17 mouse cellular contexts compared by ENCODE assay signal in genomic region chr3:152855006-152855614, GRCm38 (mm10).
A peak's percentile ranks its signal among the peaks of the same experiment; 100 is the strongest.
DNase-seq lines count a peak whose midpoint lies in the region; ATAC-seq lines count a peak whose summit lies in the region.
"Had no signal": no experiment of that assay in that cellular context is flagged by ENCODE, and none has a peak within 500 bp of the region (broad histone marks: within the 10 kb centered on the region; RNA-seq: fewer than 3 reads in every experiment).

No protein-coding gene starts in this region.

- peaks cover 21% of the 10 kb centered on the region for H3K4me1 ChIP-seq in hindbrain, embryonic 12.5 days
- no peaks in the 10 kb centered on the region for H3K4me1 ChIP-seq in hindbrain, embryonic 11.5 days (replicated peaks; ENCODE audit: control insufficient read depth, insufficient read depth, low read length)
- H3K4me1 ChIP-seq in midbrain, embryonic 13.5 days (replicated peaks), result peaks cover 22% of the 10 kb centered on the region
- peaks cover 7% of the 10 kb centered on the region; the same call in 1 of the 2 replicates for H3K4me1 ChIP-seq in midbrain, embryonic 10.5 days
- H3K4me1 ChIP-seq in embryonic facial prominence, embryonic 14.5 days (ENCODE audit: control insufficient read depth, insufficient read depth, low read length), result no peaks in the 10 kb centered on the region
- H3K4me1 ChIP-seq: liver, embryonic 15.5 days had no signal

- H3K9me3 ChIP-seq in hindbrain, embryonic 12.5 days (replicated peaks), result no peaks in the 10 kb centered on the region
- H3K9me3 ChIP-seq in hindbrain, embryonic 11.5 days (ENCODE audit: control insufficient read depth, low read length), result no peaks in the 10 kb centered on the region
- no peaks in the 10 kb centered on the region for H3K9me3 ChIP-seq in midbrain, embryonic 13.5 days
- H3K9me3 ChIP-seq in midbrain, embryonic 10.5 days (replicated peaks), result no peaks in the 10 kb centered on the region
- no peaks in the 10 kb centered on the region for H3K9me3 ChIP-seq in embryonic facial prominence, embryonic 14.5 days (ENCODE audit: control insufficient read depth, low read length)
- H3K9me3 ChIP-seq: forebrain, embryonic 13.5 days; heart, embryonic 12.5 days; limb, embryonic 13.5 days; liver, embryonic 15.5 days had no signal

- H3K27me3 ChIP-seq in hindbrain, embryonic 12.5 days, result no peaks in the 10 kb centered on the region
- no peaks in the 10 kb centered on the region for H3K27me3 ChIP-seq in hindbrain, embryonic 11.5 days (ENCODE audit: control insufficient read depth, insufficient read depth, low read length)
- H3K27me3 ChIP-seq in midbrain, embryonic 13.5 days, result no peaks in the 10 kb centered on the region
- H3K27me3 ChIP-seq in midbrain, embryonic 10.5 days (ENCODE audit: low read depth, poor library complexity, severe bottlenecking), result no peaks in the 10 kb centered on the region
- no peaks in the 10 kb centered on the region for H3K27me3 ChIP-seq in embryonic facial prominence, embryonic 14.5 days (replicated peaks; ENCODE audit: control insufficient read depth, insufficient read depth, low read length)
- H3K27me3 ChIP-seq: forebrain, embryonic 13.5 days; liver, embryonic 15.5 days had no signal

- no peak for DNase-seq in hindbrain, embryonic 11.5 days (ENCODE audit: low spot score)
- DNase-seq in midbrain, embryonic 10.5 days (ENCODE audit: low spot score), result no peak
- peak; percentile 6 for DNase-seq in embryonic facial prominence, embryonic 14.5 days (ENCODE audit: low spot score)
- peak; percentile 25 for DNase-seq in retina, embryonic 14.5 days (ENCODE audit: low spot score)
- DNase-seq in thymus, postnatal 0 days (ENCODE audit: low spot score), result no peak
- DNase-seq: B cell, adult 2 months; cerebellum, adult 2 months; layer of hippocampus, adult 9-11 months; spleen, adult 18-20 months; thymus, adult 2 months had no signal

- no peaks in the 10 kb centered on the region for H3K36me3 ChIP-seq in hindbrain, embryonic 12.5 days
- no peaks in the 10 kb centered on the region for H3K36me3 ChIP-seq in hindbrain, embryonic 11.5 days (ENCODE audit: control insufficient read depth, insufficient read depth, low read length)
- no peaks in the 10 kb centered on the region for H3K36me3 ChIP-seq in midbrain, embryonic 13.5 days
- no peaks in the 10 kb centered on the region for H3K36me3 ChIP-seq in midbrain, embryonic 10.5 days
- H3K36me3 ChIP-seq in embryonic facial prominence, embryonic 14.5 days (ENCODE audit: control insufficient read depth, insufficient read depth, low read length), result no peaks in the 10 kb centered on the region
- H3K36me3 ChIP-seq: heart, embryonic 12.5 days; limb, embryonic 13.5 days; liver, embryonic 15.5 days had no signal

- WGBS in hindbrain, embryonic 12.5 days, result 57% methylated on average over 12 of the region's 12 CpGs
- 71% methylated on average over 12 of the region's 12 CpGs for WGBS in hindbrain, embryonic 11.5 days
- WGBS in midbrain, embryonic 13.5 days, result 49% methylated on average over 12 of the region's 12 CpGs
- 75% methylated on average over 12 of the region's 12 CpGs for WGBS in midbrain, embryonic 10.5 days
- 36% methylated on average over 12 of the region's 12 CpGs for WGBS in embryonic facial prominence, embryonic 14.5 days

- no peak for ATAC-seq in hindbrain, embryonic 12.5 days (ENCODE audit: low FRiP score)
- no peak for ATAC-seq in hindbrain, embryonic 11.5 days (ENCODE audit: low FRiP score)
- no peak for ATAC-seq in midbrain, embryonic 13.5 days
- no peak for ATAC-seq in embryonic facial prominence, embryonic 14.5 days (ENCODE audit: low read depth)
- ATAC-seq: lung, postnatal 0 days had no signal

- no peak overlapping the region for H3K4me3 ChIP-seq in hindbrain, embryonic 12.5 days
- no peak overlapping the region for H3K4me3 ChIP-seq in hindbrain, embryonic 11.5 days (ENCODE audit: low read depth, low read length)
- no peak overlapping the region for H3K4me3 ChIP-seq in midbrain, embryonic 13.5 days (replicated peaks)
- H3K4me3 ChIP-seq in midbrain, embryonic 10.5 days, result no peak overlapping the region
- H3K4me3 ChIP-seq in embryonic facial prominence, embryonic 14.5 days (ENCODE audit: low read depth, low read length), result no peak overlapping the region
- H3K4me3 ChIP-seq: forebrain, embryonic 13.5 days; heart, embryonic 12.5 days; limb, embryonic 13.5 days; liver, embryonic 15.5 days had no signal

- no peak overlapping the region for H3K9ac ChIP-seq in hindbrain, embryonic 12.5 days
- no peak overlapping the region for H3K9ac ChIP-seq in hindbrain, embryonic 11.5 days (ENCODE audit: low read depth, low read length)
- no peak overlapping the region for H3K9ac ChIP-seq in midbrain, embryonic 13.5 days (replicated peaks)
- H3K9ac ChIP-seq in embryonic facial prominence, embryonic 14.5 days (ENCODE audit: low read depth, low read length), result no peak overlapping the region
- H3K9ac ChIP-seq: forebrain, embryonic 13.5 days; heart, embryonic 12.5 days; limb, embryonic 13.5 days; liver, embryonic 15.5 days had no signal

- peak overlapping the region; percentile 57 for H3K27ac ChIP-seq in hindbrain, embryonic 12.5 days
- H3K27ac ChIP-seq in hindbrain, embryonic 11.5 days (ENCODE audit: low read depth, low read length), result no peak overlapping the region
- H3K27ac ChIP-seq in midbrain, embryonic 13.5 days, result peak overlapping the region; percentile 9; the same call in 1 of the 2 replicates
- no peak overlapping the region for H3K27ac ChIP-seq in midbrain, embryonic 10.5 days (replicated peaks)
- H3K27ac ChIP-seq in embryonic facial prominence, embryonic 14.5 days (replicated peaks; ENCODE audit: low read depth, low read length), result no peak overlapping the region
- H3K27ac ChIP-seq: forebrain, embryonic 13.5 days; limb, embryonic 13.5 days; liver, embryonic 15.5 days had no signal

- no peak overlapping the region for H3K4me2 ChIP-seq in hindbrain, embryonic 12.5 days (replicated peaks)
- H3K4me2 ChIP-seq in hindbrain, embryonic 11.5 days (replicated peaks; ENCODE audit: low read depth, low read length), result no peak overlapping the region
- no peak overlapping the region for H3K4me2 ChIP-seq in midbrain, embryonic 13.5 days (replicated peaks)
- H3K4me2 ChIP-seq in embryonic facial prominence, embryonic 14.5 days (ENCODE audit: low read depth, low read length), result no peak overlapping the region
- H3K4me2 ChIP-seq: forebrain, embryonic 13.5 days; heart, embryonic 12.5 days; limb, embryonic 13.5 days; liver, embryonic 15.5 days had no signal

Comparison
In these comparisons a context has a peak if more than half of its experiments do, and no peak if none do; other contexts are left out.
1. H3K27ac ChIP-seq: peak in hindbrain, embryonic 12.5 days (single experiment) and midbrain, embryonic 13.5 days (single experiment); none in hindbrain, embryonic 11.5 days (single experiment), midbrain, embryonic 10.5 days (single experiment) and embryonic facial prominence, embryonic 14.5 days (single experiment).
2. DNase-seq: peak in embryonic facial prominence, embryonic 14.5 days (single experiment) and retina, embryonic 14.5 days (single experiment); none in hindbrain, embryonic 11.5 days (single experiment), midbrain, embryonic 10.5 days (single experiment) and thymus, postnatal 0 days (single experiment).